21 mouse cellular contexts compared by ENCODE assay signal in genomic region chr16:65451885-65452284, GRCm38 (mm10).
"Had no signal": no experiment of that assay in that cellular context is flagged by ENCODE, and none has a peak within 500 bp of the region (broad histone marks: within the 10 kb centered on the region; RNA-seq: fewer than 3 reads in every experiment).

No protein-coding gene starts in this region.

- H3K9ac ChIP-seq: liver, embryonic 13.5 days; liver, embryonic 15.5 days; liver, postnatal 0 days; lung, embryonic 15.5 days; midbrain, embryonic 13.5 days; midbrain, embryonic 15.5 days; neural tube, embryonic 12.5 days had no signal

- DNase-seq: liver, embryonic 13.5 days; liver, postnatal 0 days; lung, adult 2 months; lung, postnatal 14 days; lung, postnatal 36 days; retina, postnatal 1 day; right cerebral cortex, adult 18-20 months; right cerebral cortex, postnatal 25 days; right cerebral cortex, postnatal 4 days; spleen, adult 18-20 months; thymus, adult 2 months; thymus, postnatal 25 days; thymus, postnatal 4 days had no signal

- H3K36me3 ChIP-seq: liver, embryonic 13.5 days; liver, embryonic 15.5 days; lung, embryonic 15.5 days; midbrain, embryonic 13.5 days; midbrain, embryonic 15.5 days; neural tube, embryonic 12.5 days had no signal

- H3K4me3 ChIP-seq: liver, embryonic 13.5 days; liver, embryonic 15.5 days; lung, embryonic 15.5 days; megakaryocyte, embryonic 14.5 days; midbrain, embryonic 13.5 days; midbrain, embryonic 15.5 days; neural tube, embryonic 12.5 days had no signal

- H3K4me2 ChIP-seq: liver, embryonic 13.5 days; liver, embryonic 15.5 days; lung, embryonic 15.5 days; midbrain, embryonic 13.5 days; midbrain, embryonic 15.5 days; neural tube, embryonic 12.5 days had no signal

- H3K27ac ChIP-seq: liver, embryonic 13.5 days; liver, embryonic 15.5 days; lung, embryonic 15.5 days; macrophage; midbrain, embryonic 13.5 days; midbrain, embryonic 15.5 days; neural tube, embryonic 12.5 days had no signal

- H3K27me3 ChIP-seq: liver, embryonic 13.5 days; liver, embryonic 15.5 days; lung, embryonic 15.5 days; megakaryocyte, embryonic 14.5 days; midbrain, embryonic 13.5 days; midbrain, embryonic 15.5 days; neural tube, embryonic 12.5 days had no signal

- H3K9me3 ChIP-seq: liver, embryonic 13.5 days; liver, embryonic 15.5 days; lung, embryonic 15.5 days; megakaryocyte, embryonic 14.5 days; midbrain, embryonic 13.5 days; midbrain, embryonic 15.5 days; neural tube, embryonic 12.5 days had no signal

- H3K4me1 ChIP-seq: liver, embryonic 13.5 days; liver, embryonic 15.5 days; lung, embryonic 15.5 days; megakaryocyte, embryonic 14.5 days; midbrain, embryonic 13.5 days; midbrain, embryonic 15.5 days; neural tube, embryonic 12.5 days had no signal

- ATAC-seq: liver, postnatal 0 days; lung, postnatal 0 days; midbrain, embryonic 13.5 days; midbrain, embryonic 15.5 days had no signal
